Mouse (Mus musculus): ENCODE data around the gene Slc22a12.

The Slc22a12 gene

DNA sequence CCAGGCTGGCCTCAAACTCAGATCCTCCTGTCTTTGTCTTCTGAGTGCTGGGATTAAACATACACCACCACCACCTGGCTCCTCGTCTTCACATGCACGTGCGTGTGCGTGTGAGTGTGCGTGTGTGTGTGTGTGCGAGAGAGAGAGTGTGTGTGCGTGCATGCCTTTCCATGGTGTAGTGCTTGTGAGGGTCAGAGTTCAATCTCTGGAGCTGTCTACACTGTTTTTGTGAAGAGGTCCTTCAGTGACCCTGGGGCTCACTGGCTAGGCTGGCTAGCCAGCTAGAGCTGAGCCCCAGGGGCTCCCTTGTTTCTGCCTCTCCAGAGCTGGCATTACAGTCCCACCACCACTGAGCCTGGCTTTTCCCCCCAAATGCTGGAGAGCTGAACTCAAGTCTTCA, 1.3 kb downstream of the Slc22a12 start:
- in situ Hi-C loops (cut with MboI; ENCODE audit: low sequenced_read_pairs): no loop called here

DNA sequence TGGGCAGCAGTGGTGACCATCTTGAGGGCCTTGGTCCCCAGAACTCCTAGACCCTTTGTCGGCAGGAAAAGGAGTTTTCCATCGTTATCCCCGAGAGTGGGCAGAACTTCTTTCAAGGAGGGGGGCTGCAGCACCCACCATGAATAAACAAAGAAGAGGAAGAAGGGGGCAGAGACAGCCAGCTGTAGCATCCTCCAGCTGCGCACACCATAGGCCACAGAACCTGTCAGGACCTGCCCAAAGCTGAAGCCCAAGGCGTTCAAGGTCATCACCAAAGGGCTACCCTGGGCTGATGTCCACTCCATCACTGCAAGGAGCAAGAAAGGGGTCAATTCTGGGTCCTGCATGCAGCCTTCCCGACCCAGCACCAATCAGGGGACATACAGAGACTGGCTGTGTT, 2.6 kb downstream of the Slc22a12 start:
- in situ Hi-C loops (cut with MboI; ENCODE audit: low sequenced_read_pairs): no loop called here

- in situ Hi-C loops (cut with MboI; ENCODE audit: low sequenced_read_pairs): no loop called here
Measured at GRCm38 (mm10) chr19:6539592-6539991, 3.2 kb downstream of the Slc22a12 start.

DNA sequence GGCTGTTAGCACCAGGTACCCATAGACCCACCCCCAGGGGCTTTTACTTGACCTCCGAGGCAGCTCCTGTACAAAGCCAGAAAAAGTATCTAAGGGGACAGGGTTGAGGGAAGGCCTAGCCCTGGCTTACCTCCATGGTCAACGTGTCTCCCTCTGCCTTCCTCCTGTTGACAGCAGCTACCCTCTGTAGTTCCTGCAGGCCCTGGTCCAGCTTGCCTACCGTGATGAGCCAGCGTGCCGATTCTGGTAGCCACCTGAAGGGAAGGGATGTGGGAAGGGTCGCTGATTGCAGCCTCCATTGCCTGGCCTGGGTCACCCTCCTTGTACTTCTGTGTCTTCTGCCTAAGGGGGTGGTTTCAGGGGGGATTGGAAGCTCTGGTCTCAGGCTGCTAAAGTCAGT, 4.3 kb downstream of the Slc22a12 start:
- in situ Hi-C loops (cut with MboI; ENCODE audit: low sequenced_read_pairs): no loop called here

DNA sequence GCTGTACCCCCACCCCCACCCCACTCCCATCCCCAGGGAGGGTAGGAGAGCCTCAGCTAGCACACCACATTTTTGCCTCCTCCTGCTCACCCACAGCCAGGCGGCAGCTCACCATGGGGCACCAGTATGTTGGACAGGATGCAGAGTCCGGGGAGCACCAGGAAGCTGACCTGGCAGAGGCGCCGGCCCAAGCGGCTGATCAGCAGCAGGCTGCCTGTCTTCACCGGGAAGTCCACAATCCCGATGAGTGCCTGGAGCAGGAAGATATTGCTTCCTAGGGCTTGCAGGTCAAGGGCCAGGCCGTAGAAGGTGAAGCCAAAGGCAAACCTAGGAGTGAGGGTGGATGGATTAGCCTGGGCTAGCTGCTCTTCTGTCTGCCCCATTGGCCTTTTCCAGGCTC, 5.3 kb downstream of the Slc22a12 start:
- in situ Hi-C loops (cut with MboI; ENCODE audit: low sequenced_read_pairs): no loop called here

DNA sequence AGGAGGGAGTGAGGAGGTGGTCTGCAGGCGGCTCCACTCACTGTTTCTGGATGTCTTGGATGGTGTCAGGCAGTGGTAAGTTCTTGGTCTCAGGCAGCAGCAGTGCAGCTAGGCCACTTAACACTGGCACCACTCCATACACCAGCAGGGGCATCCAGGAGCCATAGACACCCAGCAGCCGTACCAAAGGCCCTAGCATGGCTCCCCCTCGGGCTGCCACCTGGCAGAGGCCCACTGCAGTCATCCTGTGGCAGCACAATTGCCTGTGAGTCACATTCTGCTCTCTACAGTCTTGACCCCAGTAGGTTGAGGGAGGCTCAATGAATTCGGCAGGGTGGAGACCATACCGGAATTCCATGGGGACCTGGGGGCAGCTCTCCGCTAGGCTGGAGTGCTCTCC, 6.1 kb downstream of the Slc22a12 start:
- in situ Hi-C loops (cut with MboI; ENCODE audit: low sequenced_read_pairs): no loop called here

DNA sequence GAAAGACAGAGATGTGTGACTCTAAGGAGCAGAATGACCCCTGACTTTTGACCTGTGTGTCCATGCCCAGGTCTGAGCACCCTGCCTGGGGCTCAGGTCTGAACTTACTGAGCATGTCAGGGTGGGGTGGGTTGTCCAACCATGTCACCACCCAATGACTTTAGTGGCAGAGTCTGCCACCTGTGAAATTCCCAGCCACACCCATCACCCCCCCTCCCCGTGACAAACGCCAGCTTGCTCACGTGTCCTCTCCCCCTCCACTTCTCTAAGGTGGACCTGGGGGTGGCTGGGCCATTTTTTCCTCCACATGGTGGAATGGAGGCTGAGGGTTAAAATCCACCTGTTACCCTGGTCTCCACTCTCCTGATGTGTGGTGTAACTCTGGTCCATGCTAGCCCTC, 6.6 kb downstream of the Slc22a12 start:
- in situ Hi-C loops (cut with MboI; ENCODE audit: low sequenced_read_pairs): no loop called here

DNA sequence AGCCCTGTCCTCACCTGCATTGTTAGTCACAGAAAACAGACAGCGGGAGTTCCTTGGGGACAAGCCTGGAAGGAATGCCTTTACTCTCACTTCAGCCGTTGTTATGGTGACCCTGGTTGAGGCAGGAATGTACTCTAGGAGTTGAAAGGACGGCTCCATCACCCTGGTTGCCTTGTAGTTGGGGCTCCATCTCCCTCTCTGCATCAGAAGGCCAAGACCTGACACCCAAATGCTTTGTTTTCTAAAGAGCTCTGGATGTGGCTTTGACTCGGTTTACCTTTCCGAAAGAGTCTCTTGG, 8.8 kb downstream of the Slc22a12 start:
- in situ Hi-C loops (cut with MboI; ENCODE audit: low sequenced_read_pairs): no loop called here

GRCm38 (mm10) chr19:6533290-6534117, 9.3 kb downstream of the Slc22a12 start:
- in situ Hi-C loops (cut with MboI; ENCODE audit: low sequenced_read_pairs): no loop called here

DNA sequence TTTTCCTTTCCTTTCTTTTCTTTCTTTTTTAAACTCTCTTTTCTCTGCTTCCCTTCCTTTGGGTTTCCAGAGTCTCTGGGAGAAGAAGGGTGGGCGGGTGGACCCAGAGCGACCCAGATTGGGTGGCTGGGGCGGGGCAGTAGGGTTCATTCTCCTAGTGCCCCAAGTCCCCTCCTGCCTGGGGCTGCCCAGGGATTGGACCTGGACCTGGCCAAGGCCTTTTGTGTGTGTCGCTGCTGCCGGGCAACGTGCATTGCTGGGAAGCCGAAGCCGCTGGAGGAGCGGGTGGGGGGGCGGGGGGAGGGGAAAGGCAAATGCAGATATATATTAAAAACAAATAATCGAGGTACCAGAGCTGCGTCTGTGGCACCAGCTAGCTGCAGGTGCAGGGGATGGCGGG, 10.2 kb downstream of the Slc22a12 start:
- in situ Hi-C loops (cut with MboI; ENCODE audit: low sequenced_read_pairs): no loop called here

GRCm38 (mm10) chr19:6531832-6532471, 10.9 kb downstream of the Slc22a12 start:
- in situ Hi-C loops (cut with MboI; ENCODE audit: low sequenced_read_pairs): no loop called here

- in situ Hi-C loops (cut with MboI; ENCODE audit: low sequenced_read_pairs): no loop called here
Measured at GRCm38 (mm10) chr19:6531011-6531631, 11.7 kb downstream of the Slc22a12 start.

DNA sequence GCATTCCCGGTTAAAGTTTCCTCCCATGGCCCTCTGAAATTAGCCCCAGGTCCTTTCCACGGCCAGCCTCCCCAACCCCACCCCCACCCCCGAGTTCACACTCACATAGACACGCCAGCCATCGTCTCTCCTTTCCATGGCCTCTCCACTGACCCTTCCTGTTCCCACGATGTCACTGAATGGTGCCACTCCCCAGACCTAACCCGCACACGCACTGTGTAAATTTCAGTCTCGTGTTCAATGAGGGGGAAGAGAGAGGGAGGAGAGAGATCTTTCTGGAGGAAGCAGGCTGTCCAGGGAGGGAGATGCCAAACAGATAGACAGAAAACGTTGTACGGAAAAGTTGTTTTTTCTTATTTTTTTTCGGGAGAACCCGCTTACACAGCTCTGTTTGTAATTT, 12.5 kb downstream of the Slc22a12 start:
- in situ Hi-C loops (cut with MboI; ENCODE audit: low sequenced_read_pairs): no loop called here

DNA sequence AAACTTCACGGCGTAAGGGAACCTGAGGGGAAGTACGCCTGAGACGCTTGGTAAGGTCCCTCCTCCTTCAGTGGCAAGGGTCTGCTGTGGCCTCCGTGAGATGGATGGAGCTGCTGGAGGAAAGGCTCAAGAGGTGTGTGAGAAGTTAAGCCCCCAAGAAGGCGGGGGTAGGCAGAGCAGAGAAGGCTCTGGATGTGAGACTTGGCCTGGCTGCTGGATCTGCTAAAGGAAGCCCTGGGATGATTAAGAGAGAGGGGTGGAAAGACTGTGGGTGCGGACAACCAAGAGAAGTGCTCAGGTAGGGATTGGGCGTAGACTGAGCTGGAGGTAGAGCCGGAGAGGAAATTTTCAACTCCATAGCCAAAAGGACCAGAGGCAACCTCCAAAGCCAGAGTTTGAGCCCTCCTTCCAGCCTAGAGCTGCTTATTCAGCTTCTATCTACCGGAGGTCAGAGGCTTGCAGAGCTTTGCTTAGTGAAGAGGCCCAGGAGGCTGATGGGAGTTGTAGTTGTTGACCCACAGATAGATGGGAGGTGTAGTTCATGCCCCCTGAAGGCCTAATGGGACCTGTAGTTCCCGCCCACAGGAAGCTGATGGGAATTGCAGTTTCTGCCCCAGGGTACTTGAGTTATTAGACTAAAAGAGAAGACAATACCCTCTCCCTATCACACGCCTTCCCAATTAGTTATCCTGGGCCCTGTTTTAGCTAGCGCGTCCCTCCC, 13.4 kb downstream of the Slc22a12 start:
- in situ Hi-C loops (cut with MboI; ENCODE audit: low sequenced_read_pairs): no loop called here

- in situ Hi-C loops (cut with MboI; ENCODE audit: low sequenced_read_pairs): no loop called here
Measured at GRCm38 (mm10) chr19:6527839-6528531, 14.8 kb downstream of the Slc22a12 start.

DNA sequence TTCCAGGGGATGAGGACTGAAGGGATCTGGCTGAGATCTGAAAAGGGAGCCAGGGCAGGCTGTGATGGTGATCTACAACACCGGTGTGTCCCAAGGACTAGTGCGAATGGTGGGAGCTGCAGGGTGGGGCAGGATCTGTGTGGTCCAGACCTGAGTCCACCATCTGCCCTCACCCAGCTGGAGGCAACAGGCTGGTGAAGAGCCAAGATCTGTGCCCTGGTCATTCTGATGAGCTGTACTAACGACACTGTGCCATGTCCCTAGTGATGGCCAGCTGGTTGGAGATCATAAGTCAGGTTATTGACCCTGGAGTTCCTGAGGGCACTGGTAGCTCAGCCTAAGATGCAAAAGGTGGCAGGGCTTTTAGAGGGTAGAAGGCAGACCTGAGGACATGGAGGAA, 15.4 kb downstream of the Slc22a12 start:
- in situ Hi-C loops (cut with MboI; ENCODE audit: low sequenced_read_pairs): no loop called here

GRCm38 (mm10) chr19:6526010-6526409, 16.8 kb downstream of the Slc22a12 start:
- in situ Hi-C loops (cut with MboI; ENCODE audit: low sequenced_read_pairs): no loop called here

DNA sequence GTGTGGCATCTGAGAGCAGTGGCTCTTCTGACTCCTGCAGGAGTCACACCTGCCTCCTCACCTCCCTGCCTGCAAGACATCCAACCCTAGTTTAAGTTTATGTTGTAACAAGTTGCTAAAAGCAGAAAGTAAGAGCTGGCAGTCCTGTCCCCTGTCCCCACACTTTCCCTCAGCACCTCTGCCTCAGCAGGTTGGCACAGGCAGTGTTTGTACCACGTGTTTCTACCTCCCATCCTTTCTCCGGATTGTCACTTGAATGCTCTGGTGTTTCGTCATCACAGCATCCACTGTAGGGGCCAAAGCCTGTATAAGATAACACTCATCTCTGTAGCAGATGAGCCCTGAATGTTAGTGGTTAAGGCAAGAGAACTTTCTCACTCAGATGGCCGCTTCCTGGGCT, 17.8 kb downstream of the Slc22a12 start:
- in situ Hi-C loops (cut with MboI; ENCODE audit: low sequenced_read_pairs): no loop called here

DNA sequence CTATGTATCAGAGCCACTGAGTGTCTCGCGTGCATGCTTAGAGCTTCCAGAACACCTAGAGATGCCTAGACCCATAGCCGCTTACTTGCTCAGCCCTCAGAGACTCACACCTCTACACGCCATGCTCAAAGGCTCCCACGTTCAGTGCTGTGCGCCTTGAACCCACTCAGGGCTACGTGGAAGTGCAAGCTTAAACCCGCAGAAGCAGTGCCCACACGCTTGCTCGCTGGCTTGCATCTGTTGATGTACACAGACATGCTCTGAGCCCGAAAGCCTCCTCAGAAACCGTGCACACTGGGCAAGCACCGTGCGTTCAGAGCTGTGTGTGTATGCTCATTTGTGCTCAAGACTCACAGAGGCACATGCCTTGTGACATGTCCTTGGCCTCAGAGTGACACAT, 20.5 kb downstream of the Slc22a12 start:
- in situ Hi-C loops (cut with MboI; ENCODE audit: low sequenced_read_pairs): no loop called here

DNA sequence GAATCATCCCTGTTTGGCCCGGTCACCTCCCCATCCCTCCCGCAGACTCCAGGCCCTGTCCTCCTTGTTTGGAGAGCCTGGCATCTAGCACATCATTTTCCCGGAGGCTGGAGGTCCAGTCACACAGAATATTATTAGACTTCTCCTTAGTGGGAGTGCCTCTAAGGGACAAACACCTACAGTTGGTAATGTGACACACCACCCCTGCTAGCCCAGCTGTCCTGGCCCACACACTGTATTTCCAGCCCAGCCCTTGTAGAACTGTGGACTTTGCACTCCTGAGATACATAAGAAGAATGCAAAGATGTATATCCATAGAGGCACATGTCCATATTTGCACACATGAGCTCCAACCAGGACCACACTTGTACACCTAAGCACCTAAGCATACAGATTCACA, 21.2 kb downstream of the Slc22a12 start:
- in situ Hi-C loops (cut with MboI; ENCODE audit: low sequenced_read_pairs): no loop called here

DNA sequence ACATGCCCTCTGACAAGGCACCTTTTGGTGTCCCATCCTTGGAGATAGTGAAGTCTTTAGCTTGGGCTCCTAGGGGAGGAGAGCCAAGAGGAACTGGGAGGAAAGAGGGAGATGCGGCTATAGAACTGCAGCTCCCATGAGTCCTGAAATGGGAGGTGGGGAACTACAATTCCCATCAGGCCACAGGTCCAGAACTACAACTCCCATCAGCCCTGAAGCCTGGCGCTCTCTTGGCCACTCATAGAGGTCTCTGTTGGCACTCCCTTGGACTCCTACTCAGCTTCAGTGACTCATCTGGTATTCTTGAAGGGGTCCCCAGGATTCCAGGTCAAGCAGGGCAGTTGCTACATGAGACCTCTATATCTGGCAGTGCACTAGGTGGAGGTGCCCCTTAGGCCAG, 23.3 kb downstream of the Slc22a12 start:
- in situ Hi-C loops (cut with MboI; ENCODE audit: low sequenced_read_pairs): no loop called here

Measured in CH12F3 (cell line).